Mouse (Mus musculus): ENCODE results near the gene Thoc6. TPM values are rescaled to one million over a fixed set of nuclear protein-coding genes. Genes with fewer than 3 reads are reported as not detected.

Gene Thoc6
- total RNA-seq, 2 experiments from 2014 or later: 7.1 to 7.6 TPM

- no peak for DNase-seq (ENCODE audit: low spot score in 2 of 2)
- no peak for TF ChIP-seq CTCF (conservative IDR thresholded peaks at IDR 0.05)
- Histone ChIP-seq H3K4me3 (no peak overlapping the region), H3K27ac (no peak overlapping the region)
Measured at GRCm38 (mm10) chr17:23651363-23651762, 22.3 kb downstream of the Thoc6 start.

GRCm38 (mm10) chr17:23645894-23646293 is 27.8 kb downstream of the Thoc6 start:
- Histone ChIP-seq H3K27ac (no peak overlapping the region), H3K4me3 (no peak overlapping the region)
- TF ChIP-seq CTCF (conservative IDR thresholded peaks at IDR 0.05): no peak
- no peak for DNase-seq (ENCODE audit: low spot score in 2 of 2)

- TF ChIP-seq CTCF (conservative IDR thresholded peaks at IDR 0.05): no peak
- peak within 1 kb of the TSS; percentile 43 for H3K4me3 ChIP-seq
- DNase-seq (ENCODE audit: low spot score in 2 of 2): no peak
- no peak within 1 kb of the TSS for H3K27ac ChIP-seq
Measured at GRCm38 (mm10) chr17:23644613-23645495, 28.8 kb downstream of the Thoc6 start, which contains the start of gene Mmp25. Gene Mmp25, minus strand, starts transcription at chr17:23645277.

DNA sequence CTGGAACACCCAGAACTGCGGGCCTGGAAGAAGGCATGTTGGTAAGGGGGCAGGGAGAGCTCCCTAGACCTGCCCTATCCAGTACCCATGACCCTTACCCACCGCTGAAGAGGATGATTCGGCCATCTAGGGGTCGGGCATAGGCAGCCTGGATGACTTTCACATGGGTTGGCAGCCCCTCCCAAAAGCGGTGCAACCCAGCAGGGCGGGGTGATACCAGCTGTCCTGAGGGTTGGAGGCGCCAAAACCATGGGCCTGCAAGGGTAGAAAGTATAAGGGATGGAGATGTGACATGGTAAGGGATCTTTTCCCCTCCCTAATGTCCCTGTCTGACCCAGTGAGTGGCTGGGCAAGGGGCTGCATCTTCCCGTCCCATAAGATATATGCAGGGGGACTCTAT is 42.4 kb downstream of the Thoc6 start:
- H3K4me3 ChIP-seq: no peak overlapping the region
- no peak for DNase-seq (ENCODE audit: low spot score in 2 of 2)
- no peak for TF ChIP-seq CTCF (conservative IDR thresholded peaks at IDR 0.05)
- H3K27ac ChIP-seq: no peak overlapping the region

- peak overlapping the region; percentile 38; the same call in 1 of the 2 replicates for H3K4me3 ChIP-seq
- TF ChIP-seq CTCF (conservative IDR thresholded peaks at IDR 0.05): peak; percentile 96
- peak; percentile 77 to 89 for DNase-seq (ENCODE audit: low spot score in 2 of 2)
- no peak overlapping the region for H3K27ac ChIP-seq
Measured at GRCm38 (mm10) chr17:23630195-23631020, 43.3 kb downstream of the Thoc6 start.

DNA sequence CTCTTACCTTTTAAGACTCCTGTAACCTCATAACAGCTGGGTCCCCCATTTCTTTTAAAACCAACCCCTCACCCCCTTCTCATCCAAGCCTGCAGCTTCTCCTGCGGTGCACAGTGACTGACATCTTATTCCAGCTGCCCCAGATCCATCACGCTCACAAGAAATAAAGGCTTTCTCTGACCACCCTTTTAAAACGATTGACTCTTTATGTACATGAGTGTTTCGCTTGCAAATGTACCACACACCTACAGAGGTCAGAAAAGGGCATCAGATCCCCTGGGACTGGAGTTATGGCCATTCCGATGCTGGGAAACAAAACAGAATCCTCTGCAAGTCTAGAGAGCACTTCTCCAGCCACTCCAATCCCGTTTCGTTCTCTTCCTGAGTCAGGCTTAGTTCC is 45.9 kb downstream of the Thoc6 start:
- DNase-seq (ENCODE audit: low spot score in 2 of 2): no peak
- H3K27ac ChIP-seq: no peak overlapping the region
- TF ChIP-seq CTCF (conservative IDR thresholded peaks at IDR 0.05): no peak
- no peak overlapping the region for H3K4me3 ChIP-seq

- DNase-seq (ENCODE audit: low spot score in 2 of 2): no peak
- no peak for TF ChIP-seq CTCF (conservative IDR thresholded peaks at IDR 0.05)
Measured at GRCm38 (mm10) chr17:23620351-23620750, 53.3 kb downstream of the Thoc6 start.

More at GRCm38 (mm10) chr17:23620351-23620750, 53.3 kb downstream of the Thoc6 start:
- Histone ChIP-seq H3K27ac (no peak overlapping the region), H3K4me3 (no peak overlapping the region)

Other genes starting within 250 kb of the Thoc6 start
- not detected for gene Vmn2r117, start 194.2 kb downstream of the Thoc6 start, total RNA-seq (2021)
- gene Zfp213, start 109.6 kb downstream of the Thoc6 start, total RNA-seq (2021): 1 to 10 TPM; 5.7 to 6.9 TPM
- 10 to 100 TPM; 30.1 to 33.6 TPM for gene Zfp13, start 74.4 kb downstream of the Thoc6 start, total RNA-seq (2021)
- gene Zscan10, start 73.0 kb downstream of the Thoc6 start, total RNA-seq (2021): not detected
- under 1 TPM in 1 of 2 experiments, not detected in 1; 0.17 TPM for gene Mmp25, start 28.6 kb downstream of the Thoc6 start, total RNA-seq (2021)
- gene Bicdl2, start 13.4 kb downstream of the Thoc6 start, total RNA-seq (2021): not detected
- gene Hcfc1r1, start 286 bp downstream of the Thoc6 start, total RNA-seq (2021): 100 to 1,000 TPM; 110 to 118 TPM
- gene Tnfrsf12a, start 3.6 kb upstream of the Thoc6 start, total RNA-seq (2021): 1 to 10 TPM; 5.5 to 6.3 TPM
- not detected for gene Cldn6, start 5.4 kb upstream of the Thoc6 start, total RNA-seq (2021)
- under 1 TPM in 1 of 2 experiments, not detected in 1; 0.25 TPM for gene Cldn9, start 10.1 kb upstream of the Thoc6 start, total RNA-seq (2021)
- under 1 TPM; 0.25 to 0.64 TPM for gene 1520401A03Rik, start 48.9 kb upstream of the Thoc6 start, total RNA-seq (2021)
- 1 to 10 TPM; 3.4 to 3.5 TPM for gene Pkmyt1, start 52.5 kb upstream of the Thoc6 start, total RNA-seq (2021)
- 10 to 100 TPM; 46.2 to 48.3 TPM for gene Paqr4, start 67.0 kb upstream of the Thoc6 start, total RNA-seq (2021)
- gene Kremen2, start 72.0 kb upstream of the Thoc6 start, total RNA-seq (2021): under 1 TPM; 0.23 to 0.32 TPM
- gene Flywch1, start 97.7 kb upstream of the Thoc6 start, total RNA-seq (2021): 100 to 1,000 TPM; 310 to 345 TPM
- gene Flywch2, start 112.2 kb upstream of the Thoc6 start, total RNA-seq (2021): 10 to 100 TPM; 10.6 to 12.3 TPM
- gene Srrm2, start 116.7 kb upstream of the Thoc6 start, total RNA-seq (2021): 100 to 1,000 TPM; 613 to 663 TPM
- gene Elob, start 155.3 kb upstream of the Thoc6 start, total RNA-seq (2021): 100 to 1,000 TPM; 332 to 341 TPM
- not detected for gene Prss33, start 162.2 kb upstream of the Thoc6 start, total RNA-seq (2021)
- gene Prss32, start 170.0 kb upstream of the Thoc6 start, total RNA-seq (2021): not detected
- 1 to 10 TPM; 1.9 to 2.2 TPM for gene Prss41, start 170.3 kb upstream of the Thoc6 start, total RNA-seq (2021)
- gene Prss21, start 194.2 kb upstream of the Thoc6 start, total RNA-seq (2021): not detected
- not detected for gene Dcpp1, start 207.0 kb upstream of the Thoc6 start, total RNA-seq (2021)
- not detected for gene Dcpp2, start 207.0 kb upstream of the Thoc6 start, total RNA-seq (2021)
- gene Dcpp3, start 243.6 kb upstream of the Thoc6 start, total RNA-seq (2021): not detected